Mouse (Mus musculus): Measurements from ENCODE around the gene Slc34a3. TPM values are rescaled to one million over a fixed set of nuclear protein-coding genes. Genes with fewer than 3 reads are reported as not detected.

The Slc34a3 gene
- polyA plus RNA-seq, 1 experiment = not detected

DNA sequence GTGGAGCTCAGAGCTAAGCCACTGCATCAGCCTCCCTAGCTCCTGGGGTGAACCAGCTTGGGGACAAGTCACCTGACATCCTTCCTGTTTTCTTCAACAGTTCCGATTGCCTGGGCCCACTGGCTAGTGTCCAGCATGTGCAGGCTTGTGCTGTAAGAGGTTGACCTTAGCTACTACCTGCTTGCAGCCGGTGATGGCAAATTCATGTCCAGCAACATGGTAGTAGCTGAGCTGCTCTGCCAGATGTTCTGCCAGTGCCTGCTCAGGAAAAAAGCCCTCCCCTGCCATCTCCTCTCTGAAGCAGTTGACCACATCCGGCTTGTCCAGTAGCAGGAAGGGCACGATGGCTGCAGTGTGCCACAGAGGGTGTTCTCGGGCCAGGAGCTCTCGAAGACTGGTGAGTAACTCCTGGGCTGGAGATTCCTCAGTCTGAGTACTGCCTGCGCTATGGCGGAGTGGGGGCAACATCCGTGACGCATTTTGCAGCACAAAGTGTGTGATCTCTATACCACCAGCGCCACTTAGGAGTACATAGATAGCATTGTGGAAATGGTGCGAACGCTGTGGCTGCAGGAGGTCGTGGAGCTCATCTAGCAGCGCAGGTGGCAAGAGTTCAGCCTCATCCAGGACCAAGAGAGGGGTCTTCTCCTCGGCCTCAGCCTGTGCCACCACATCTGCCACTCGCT lies 39.5 kb downstream of the Slc34a3 start:
- no peak for DNase-seq (ENCODE audit: low read depth)

GRCm38 (mm10) chr2:25194006-25194405 lies 40.2 kb downstream of the Slc34a3 start:
- DNase-seq (ENCODE audit: low read depth) = no peak

DNA sequence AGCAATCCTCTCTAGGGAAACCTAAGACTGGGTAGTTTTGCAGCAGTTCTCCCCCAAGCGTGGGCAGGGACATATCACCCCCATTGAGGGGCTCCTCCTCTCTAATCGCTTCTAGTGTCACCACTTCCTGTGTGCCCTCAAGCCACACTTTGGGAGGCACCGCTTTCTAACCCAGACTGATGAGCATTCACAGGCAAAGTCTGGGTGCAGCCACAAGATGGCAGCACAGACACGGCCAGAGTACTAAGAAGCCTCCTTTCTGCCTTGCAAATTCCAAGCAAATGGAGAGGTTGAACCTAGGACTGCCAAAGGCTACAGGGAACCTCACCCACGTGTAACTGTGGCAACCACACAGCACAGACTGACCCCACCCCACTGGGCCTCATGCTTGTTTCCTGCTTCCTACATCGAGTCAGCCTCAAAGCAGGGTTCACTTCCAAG lies 40.8 kb downstream of the Slc34a3 start:
- no peak for DNase-seq (ENCODE audit: low read depth)

DNA sequence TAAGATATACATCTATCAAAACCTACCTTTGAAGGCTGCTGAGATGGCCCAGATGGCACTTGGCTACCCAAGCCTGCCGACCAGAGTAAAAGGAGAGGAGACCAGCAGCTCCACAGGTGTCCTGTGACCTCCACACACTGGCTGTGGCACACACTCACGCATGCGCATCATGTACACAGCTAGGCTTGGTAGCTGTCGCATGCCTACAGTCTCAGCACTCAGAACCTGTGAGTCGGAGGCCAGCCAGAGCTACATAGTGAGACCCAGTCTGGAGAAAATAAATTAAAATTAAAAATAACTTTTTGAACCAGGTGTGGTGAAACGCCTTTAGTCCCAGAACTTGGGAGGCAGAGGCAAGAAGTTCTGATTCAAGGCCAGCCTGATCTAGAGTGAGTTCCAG lies 46.3 kb downstream of the Slc34a3 start:
- no peak for DNase-seq (ENCODE audit: low read depth)

DNA sequence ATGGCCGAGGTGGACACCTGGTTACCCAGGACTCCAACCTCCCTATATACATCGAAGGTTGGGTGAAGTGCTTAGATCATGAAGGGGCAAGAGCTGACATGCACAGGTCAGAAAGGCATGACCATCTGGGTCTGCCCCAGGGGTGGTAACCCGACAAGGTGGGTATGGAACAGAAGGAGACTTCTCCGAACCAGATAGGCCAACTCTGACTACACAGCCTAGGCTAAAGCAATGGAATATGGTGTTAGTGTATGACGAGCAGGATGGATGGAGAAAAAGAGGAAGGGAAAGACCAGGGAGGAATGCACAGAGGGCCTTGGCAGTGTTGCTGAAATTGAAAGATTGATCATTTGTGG lies 47.6 kb downstream of the Slc34a3 start:
- no peak for DNase-seq (ENCODE audit: low read depth)

- no peak for DNase-seq (ENCODE audit: low read depth)
These were observed 48.3 kb downstream of the Slc34a3 start for GRCm38 (mm10) chr2:25185625-25186574.

DNA sequence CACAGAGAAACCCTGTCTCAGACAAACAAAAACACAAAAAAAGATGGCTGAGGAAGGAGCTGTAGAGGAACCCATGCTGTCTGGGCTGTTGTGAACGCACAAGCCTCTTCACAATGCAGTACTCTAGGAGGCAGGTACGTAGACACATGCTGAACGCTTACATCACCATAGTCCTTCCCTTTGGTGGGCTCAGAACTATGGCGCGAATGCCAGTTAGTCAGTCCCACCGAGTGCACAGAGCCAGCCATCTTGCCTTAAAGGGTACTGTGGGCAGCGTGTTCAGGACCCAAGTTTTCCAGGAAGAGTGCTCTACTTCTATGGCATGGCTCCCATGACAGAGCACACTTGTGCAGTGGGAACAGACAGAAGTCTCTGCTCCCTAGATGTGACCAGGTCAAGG lies 49.7 kb downstream of the Slc34a3 start:
- DNase-seq (ENCODE audit: low read depth) = no peak

GRCm38 (mm10) chr2:25183336-25183735 lies 50.8 kb downstream of the Slc34a3 start:
- DNase-seq (ENCODE audit: low read depth) = no peak

DNA sequence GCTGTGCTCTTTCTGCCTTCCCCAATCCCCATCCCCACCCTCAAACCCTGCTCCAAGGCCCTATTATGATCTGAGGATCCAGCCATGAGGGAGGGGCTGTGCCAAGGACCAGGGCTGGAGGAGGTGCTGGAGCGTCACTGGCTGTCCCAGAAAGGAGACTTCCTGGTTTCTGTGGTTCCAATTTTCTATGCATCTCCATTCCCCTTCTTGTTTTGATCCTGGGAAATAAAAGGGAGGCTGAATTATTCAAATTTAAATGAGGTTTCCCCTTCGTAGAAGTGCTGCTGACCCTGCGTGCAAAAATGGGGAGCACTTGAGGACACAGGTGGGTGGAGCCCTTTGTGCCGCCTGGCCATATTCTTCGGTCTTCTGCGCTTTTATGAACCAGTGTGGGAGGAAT lies 51.5 kb downstream of the Slc34a3 start:
- no peak for DNase-seq (ENCODE audit: low read depth)

DNA sequence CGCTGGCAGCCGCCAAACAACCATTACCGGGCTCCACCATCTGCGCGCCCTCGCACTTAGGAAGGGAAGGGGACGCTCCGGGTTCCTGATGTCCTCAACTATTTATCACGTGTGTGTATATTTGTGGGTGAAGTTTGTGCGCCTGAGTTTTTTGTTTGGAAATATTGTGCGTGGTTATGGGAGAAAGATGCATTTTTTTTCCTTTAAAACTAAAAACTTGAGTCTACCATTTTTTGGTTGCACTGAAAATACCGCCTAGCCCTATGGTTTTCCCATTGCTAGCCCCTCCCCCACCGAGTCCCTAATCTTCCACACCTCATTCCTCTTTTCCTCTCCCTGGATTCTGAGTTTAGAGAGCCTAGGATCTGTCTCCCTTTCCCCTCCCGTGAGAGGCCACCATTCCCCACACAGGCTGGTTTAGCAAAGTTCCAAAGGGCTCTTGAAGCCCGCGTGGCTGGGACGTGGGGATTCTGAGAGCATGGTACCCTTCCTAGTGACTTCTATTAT lies 52.2 kb downstream of the Slc34a3 start:
- DNase-seq (ENCODE audit: low read depth) = no peak

- DNase-seq (ENCODE audit: low read depth) = no peak
These were observed 52.9 kb downstream of the Slc34a3 start for GRCm38 (mm10) chr2:25180973-25181890.

GRCm38 (mm10) chr2:25180478-25180903 lies 53.7 kb downstream of the Slc34a3 start, which contains the start of gene Nrarp:
Gene Nrarp, plus strand, starts transcription at chr2:25180758.
- no peak for DNase-seq (ENCODE audit: low read depth)

DNA sequence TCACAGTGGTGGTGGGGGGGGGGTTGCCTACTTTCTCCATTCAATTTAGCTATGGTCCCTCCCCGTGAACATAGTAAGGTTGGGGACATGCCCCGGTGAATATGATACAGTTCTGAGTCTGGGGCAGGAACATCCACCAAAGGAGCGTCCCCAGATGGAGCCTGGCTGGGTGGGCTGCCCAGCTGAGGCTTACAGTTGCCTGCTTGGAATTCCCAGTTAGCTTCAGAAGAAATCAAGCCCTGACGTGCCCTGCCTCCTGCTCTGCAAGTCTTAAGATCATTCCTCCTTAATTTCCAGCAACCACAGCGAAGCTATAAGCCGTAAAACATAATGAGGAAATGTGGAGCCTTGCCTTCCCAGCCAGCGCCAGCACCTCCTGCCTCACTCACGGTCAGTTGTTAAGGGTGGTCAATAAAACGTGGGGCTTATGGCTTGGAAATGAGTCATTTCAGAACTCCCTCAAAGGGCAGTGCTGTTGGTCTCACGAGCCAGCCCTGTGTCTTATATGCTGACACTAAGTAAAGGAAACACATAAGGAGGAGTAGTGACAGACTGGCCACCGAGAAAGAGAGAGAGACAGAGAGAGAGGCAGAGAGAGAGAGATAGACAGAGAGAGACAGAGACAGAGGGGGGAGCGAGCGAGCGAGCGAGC lies 54.5 kb downstream of the Slc34a3 start:
- no peak for DNase-seq (ENCODE audit: low read depth)

Other genes starting within 250 kb of the Slc34a3 start
- gene Nsmf, start 180.0 kb downstream of the Slc34a3 start, polyA plus RNA-seq (2012; rRNA removed) = 272 and 279 TPM in 2 replicates
- gene Entpd8, start 154.1 kb downstream of the Slc34a3 start, polyA plus RNA-seq (2012; rRNA removed) = 1.8 and 2.3 TPM in 2 replicates
- gene Noxa1, start 139.2 kb downstream of the Slc34a3 start, polyA plus RNA-seq (2012; rRNA removed) = 0.30 and 0.34 TPM in 2 replicates
- gene Nrarp, start 53.6 kb downstream of the Slc34a3 start, polyA plus RNA-seq (2012; rRNA removed) = 16.6 and 20.4 TPM in 2 replicates
- gene Tor4a, start 37.5 kb downstream of the Slc34a3 start, polyA plus RNA-seq (2012; rRNA removed) = 41.2 and 42.5 TPM in 2 replicates
- 57.5 and 77.6 TPM in 2 replicates for gene Nelfb, start 22.9 kb downstream of the Slc34a3 start, polyA plus RNA-seq (2012; rRNA removed)
- 0.74 and 0.93 TPM in 2 replicates for gene Stpg3, start 19.7 kb downstream of the Slc34a3 start, polyA plus RNA-seq (2012; rRNA removed)
- gene Fam166a, start 15.6 kb downstream of the Slc34a3 start, polyA plus RNA-seq (2012; rRNA removed) = 1.8 and 3.4 TPM in 2 replicates
- 468 and 584 TPM in 2 replicates for gene Tubb4b, start 9.7 kb downstream of the Slc34a3 start, polyA plus RNA-seq (2012; rRNA removed)
- gene Rnf224, start 2.4 kb upstream of the Slc34a3 start, polyA plus RNA-seq (2012; rRNA removed) = 0.04 and 0.09 TPM in 2 replicates
- gene Rnf208, start 7.9 kb upstream of the Slc34a3 start, polyA plus RNA-seq (2012; rRNA removed) = 9.0 and 13.9 TPM in 2 replicates
- gene Cysrt1, start 8.1 kb upstream of the Slc34a3 start, polyA plus RNA-seq (2012; rRNA removed) = 0.19 and 0.59 TPM in 2 replicates
- 23.2 and 23.7 TPM in 2 replicates for gene AL732309.1, start 12.5 kb upstream of the Slc34a3 start, polyA plus RNA-seq (2012; rRNA removed)
- 63.3 and 66.2 TPM in 2 replicates for gene Tmem203, start 21.1 kb upstream of the Slc34a3 start, polyA plus RNA-seq (2012; rRNA removed)
- 11.4 and 20.5 TPM in 2 replicates for gene Tprn, start 28.3 kb upstream of the Slc34a3 start, polyA plus RNA-seq (2012; rRNA removed)
- gene Ssna1, start 38.1 kb upstream of the Slc34a3 start, polyA plus RNA-seq (2012; rRNA removed) = 44.6 and 56.3 TPM in 2 replicates
- 119 and 122 TPM in 2 replicates for gene Anapc2, start 38.1 kb upstream of the Slc34a3 start, polyA plus RNA-seq (2012; rRNA removed)
- gene Tmem210, start 53.8 kb upstream of the Slc34a3 start, polyA plus RNA-seq (2012; rRNA removed) = 1.4 and 2.0 TPM in 2 replicates
- gene Lrrc26, start 55.6 kb upstream of the Slc34a3 start, polyA plus RNA-seq (2012; rRNA removed) = 5.1 and 7.0 TPM in 2 replicates
- gene Grin1, start 84.8 kb upstream of the Slc34a3 start, polyA plus RNA-seq (2012; rRNA removed) = 0.12 and 0.15 TPM in 2 replicates
- gene Man1b1, start 98.0 kb upstream of the Slc34a3 start, polyA plus RNA-seq (2012; rRNA removed) = 11.2 and 25.1 TPM in 2 replicates
- 18.1 and 28.0 TPM in 2 replicates for gene Dpp7, start 122.0 kb upstream of the Slc34a3 start, polyA plus RNA-seq (2012; rRNA removed)
- gene Uap1l1, start 131.3 kb upstream of the Slc34a3 start, polyA plus RNA-seq (2012; rRNA removed) = 38.0 and 38.6 TPM in 2 replicates
- gene Sapcd2, start 138.0 kb upstream of the Slc34a3 start, polyA plus RNA-seq (2012; rRNA removed) = 3.0 and 4.3 TPM in 2 replicates
- 64.7 and 75.2 TPM in 2 replicates for gene Entpd2, start 161.5 kb upstream of the Slc34a3 start, polyA plus RNA-seq (2012; rRNA removed)
- 140 and 154 TPM in 2 replicates for gene Npdc1, start 165.0 kb upstream of the Slc34a3 start, polyA plus RNA-seq (2012; rRNA removed)
- gene Fut7, start 188.9 kb upstream of the Slc34a3 start, polyA plus RNA-seq (2012; rRNA removed) = 0.47 and 0.57 TPM in 2 replicates
- 187 and 437 TPM in 2 replicates for gene Abca2, start 194.3 kb upstream of the Slc34a3 start, polyA plus RNA-seq (2012; rRNA removed)
- gene Clic3, start 222.5 kb upstream of the Slc34a3 start, polyA plus RNA-seq (2012; rRNA removed) = 103 and 188 TPM in 2 replicates
- gene Paxx, start 226.7 kb upstream of the Slc34a3 start, polyA plus RNA-seq (2012; rRNA removed) = 124 and 139 TPM in 2 replicates
- gene Ptgds, start 235.7 kb upstream of the Slc34a3 start, polyA plus RNA-seq (2012; rRNA removed) = 1,300 and 1,863 TPM in 2 replicates